Mouse (Mus musculus): ENCODE results near the gene Hypk. TPM values are rescaled to one million over a fixed set of nuclear protein-coding genes. Genes with fewer than 3 reads are reported as not detected.
"Not testable (repeated sequence)": the region's sequence is repeated elsewhere in the genome, so short reads cannot be mapped to it uniquely, and the experiment has no call there.

Gene Hypk
- total and polyA plus RNA-seq, 3 experiments = 17.6 to 79.7 TPM; not detected in 1

- Histone ChIP-seq H3K9ac (ENCODE audit: control insufficient read depth, low read depth, low read length, poor library complexity, severe bottlenecking) (no peak overlapping the region), H3K27ac (ENCODE audit: control insufficient read depth, low read depth, low read length) (no peak overlapping the region), H3K27me3 (ENCODE audit: control insufficient read depth in 1 of 2, insufficient read depth in 2 of 2, low read length in 2 of 2) (no peaks in the 10 kb centered on the region), H3K9me3 (replicated peaks; ENCODE audit: insufficient read depth, low read length) (no peaks in the 10 kb centered on the region), H3K4me1 (ENCODE audit: control insufficient read depth in 1 of 2, insufficient read depth in 2 of 2, low read length in 2 of 2) (no peaks in the 10 kb centered on the region), H3K79me2 (ENCODE audit: control insufficient read depth, insufficient read depth, low read length, poor library complexity) (no peaks in the 10 kb centered on the region), H3K4me3 (ENCODE audit: control insufficient read depth in 1 of 2, insufficient read depth in 1 of 2, low read depth in 2 of 2, low read length in 2 of 2) (no peak overlapping the region), H3K36me3 (ENCODE audit: control insufficient read depth in 1 of 2, insufficient read depth in 2 of 2, low read length in 2 of 2) (no peaks in the 10 kb centered on the region)
- peak; percentile 77 for DNase-seq (ENCODE audit: low read depth, low spot score)
- 0 out of 2 replicates have a peak, but pooled peaks have one; percentile 14 for TF ChIP-seq MYB (IDR thresholded peaks at IDR 0.05; ENCODE audit: low read depth, low read length)
- TF ChIP-seq TBP (IDR thresholded peaks at IDR 0.05; ENCODE audit: low read depth, low read length) = peak; percentile 87
- peak; percentile 78 for TF ChIP-seq SMC3 (IDR thresholded peaks at IDR 0.05; ENCODE audit: low read depth, low read length)
- TF ChIP-seq HCFC1 (IDR thresholded peaks at IDR 0.05; ENCODE audit: low read depth, low read length) = 0 out of 2 replicates have a peak, but pooled peaks have one; percentile 43
- peak; percentile 28; the same call in 1 of the 2 replicates for TF ChIP-seq MAX (IDR thresholded peaks at IDR 0.05; ENCODE audit: low read length)
- 0 out of 2 replicates have a peak, but pooled peaks have one; percentile 26 for TF ChIP-seq ZKSCAN1 (IDR thresholded peaks at IDR 0.05; ENCODE audit: low read depth, low read length)
- TF ChIP-seq SIN3A (IDR thresholded peaks at IDR 0.05; ENCODE audit: low read length) = 0 out of 2 replicates have a peak, but pooled peaks have one; percentile 32
- no peak for TF ChIP-seq CHD2 (IDR thresholded peaks at IDR 0.05; ENCODE audit: low read length)
- TF ChIP-seq ZC3H11A (IDR thresholded peaks at IDR 0.05; ENCODE audit: low read depth, low read length) = peak; percentile 80
- 0 out of 2 replicates have a peak, but pooled peaks have one; percentile 39 for TF ChIP-seq ELF1 (IDR thresholded peaks at IDR 0.05; ENCODE audit: low read depth, low read length)
- no peak for TF ChIP-seq JUND (IDR thresholded peaks at IDR 0.05; ENCODE audit: low read depth, low read length)
- peak; percentile 68 for TF ChIP-seq ZNF384 (IDR thresholded peaks at IDR 0.05; ENCODE audit: low read depth, low read length)
- TF ChIP-seq USF1 (IDR thresholded peaks at IDR 0.05; ENCODE audit: low read depth, low read length) = 0 out of 2 replicates have a peak, but pooled peaks have one; percentile 47
- TF ChIP-seq RCOR1 (IDR thresholded peaks at IDR 0.05; ENCODE audit: low read depth, low read length) = peak; percentile 80
- peak; percentile 78 to 87 (median 82) for TF ChIP-seq CTCF (IDR thresholded peaks at IDR 0.05 in 2 of 3, conservative IDR thresholded peaks at IDR 0.05 in 1 of 3; ENCODE audit: control insufficient read depth in 1 of 3, insufficient read depth in 1 of 3, low read depth in 2 of 3, low read length in 3 of 3, poor library complexity in 1 of 3, severe bottlenecking in 1 of 3)
- no peak for TF ChIP-seq ZMIZ1 (IDR thresholded peaks at IDR 0.05; ENCODE audit: low read depth, low read length)
- TF ChIP-seq RAD21 (IDR thresholded peaks at IDR 0.05; ENCODE audit: low read depth, low read length) = peak; percentile 78
- TF ChIP-seq KAT2A (conservative IDR thresholded peaks at IDR 0.05; ENCODE audit: low read depth, low read length) = no peak
- no peak for TF ChIP-seq E2F4 (IDR thresholded peaks at IDR 0.05; ENCODE audit: borderline replicate concordance, low read depth, low read length)
Measured at GRCm38 (mm10) chr2:121480498-121480897, 27.4 kb downstream of the Hypk start.

- H3K4me1 ChIP-seq (ENCODE audit: control insufficient read depth in 1 of 2, insufficient read depth in 2 of 2, low read length in 2 of 2); H3K4me3 ChIP-seq (ENCODE audit: control insufficient read depth in 1 of 2, insufficient read depth in 1 of 2, low read depth in 2 of 2, low read length in 2 of 2); H3K9ac ChIP-seq (ENCODE audit: control insufficient read depth, low read depth, low read length, poor library complexity, severe bottlenecking); H3K27ac ChIP-seq (ENCODE audit: control insufficient read depth, low read depth, low read length); H3K36me3 ChIP-seq (ENCODE audit: control insufficient read depth in 1 of 2, insufficient read depth in 2 of 2, low read length in 2 of 2); DNase-seq (ENCODE audit: low read depth, low spot score); H3K9me3 ChIP-seq (replicated peaks; ENCODE audit: insufficient read depth, low read length); H3K27me3 ChIP-seq (ENCODE audit: control insufficient read depth in 1 of 2, insufficient read depth in 2 of 2, low read length in 2 of 2); H3K79me2 ChIP-seq (ENCODE audit: control insufficient read depth, insufficient read depth, low read length, poor library complexity): not testable (repeated sequence)
Measured at GRCm38 (mm10) chr2:121480916-121481315, 27.8 kb downstream of the Hypk start.
